Mouse (Mus musculus) urinary bladder, adult 18-20 months (tissue): ENCODE results near the gene Elp4.

Experiments
- DNase-seq, 2 experiments: peaks; one replicate each; pipeline ENCODE4 v3.0.0; 2022; ENCODE audit warnings: low spot score in 2 of 2, mixed read lengths in 2 of 2

Elp4 gene

GRCm38 (mm10) chr2:105715409-105716115 is 188.8 kb downstream of the Elp4 start:
- no peak for DNase-seq

DNA sequence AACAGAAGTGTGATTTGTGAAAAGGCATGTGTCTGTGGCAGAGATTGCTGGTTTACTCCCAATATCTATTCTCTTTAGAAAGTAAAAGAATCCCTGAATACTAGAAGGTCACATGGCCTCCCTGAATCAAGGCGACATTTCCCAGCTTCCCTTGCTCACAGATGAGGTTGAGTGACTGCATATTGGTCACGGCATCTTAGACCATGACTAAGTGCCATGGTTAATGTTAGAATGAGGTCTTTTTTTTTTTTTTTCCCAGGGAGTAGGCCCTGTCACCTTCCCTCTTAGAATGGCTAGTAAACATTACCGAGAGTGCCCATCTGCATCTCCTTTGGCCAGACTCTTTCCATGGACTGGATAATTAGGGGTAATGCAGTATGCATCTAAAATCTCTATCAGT is 193.9 kb downstream of the Elp4 start:
- no peak for DNase-seq

DNA sequence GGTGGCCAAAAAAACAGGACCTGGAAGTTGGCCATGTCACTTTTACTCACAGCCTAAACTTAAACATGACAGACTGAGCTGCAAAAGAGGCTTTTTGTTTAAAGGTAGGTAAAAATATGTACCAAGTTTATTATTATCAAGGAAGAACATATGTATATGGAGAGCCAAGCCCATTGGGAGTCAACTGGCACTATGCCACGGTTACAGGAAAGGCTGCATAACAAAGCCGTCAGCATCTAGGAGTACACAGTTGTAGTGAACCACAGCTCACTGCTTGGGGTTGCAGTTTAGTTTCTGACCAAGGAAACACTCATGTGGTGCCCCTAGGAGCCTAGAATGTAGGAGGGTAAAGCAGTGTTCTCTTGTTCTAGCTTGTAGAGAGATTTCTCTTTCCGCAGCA is 195.2 kb downstream of the Elp4 start:
- no peak for DNase-seq

GRCm38 (mm10) chr2:105705320-105705719 is 199.0 kb downstream of the Elp4 start:
- DNase-seq: no peak

- DNase-seq: no peak
These were observed 201.8 kb downstream of the Elp4 start for GRCm38 (mm10) chr2:105702586-105702985.

DNA sequence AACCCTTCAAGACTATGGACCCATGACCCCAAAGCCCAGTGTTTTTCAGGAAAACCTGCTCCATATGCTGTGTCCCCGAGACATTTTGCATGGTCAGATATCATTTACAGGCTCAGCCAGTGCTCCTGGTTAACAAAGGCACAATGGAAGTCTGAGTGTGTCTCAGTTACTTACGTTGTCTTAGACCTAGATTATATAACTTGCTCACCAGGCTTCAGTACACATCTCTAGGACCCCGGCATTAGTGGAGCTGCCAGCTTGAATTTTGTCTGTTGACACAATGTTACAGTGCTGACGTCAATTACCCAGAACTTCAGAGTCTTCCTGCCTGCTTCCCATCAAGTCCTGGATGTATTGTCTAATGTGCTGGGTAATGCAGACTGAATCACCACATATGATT is 202.6 kb downstream of the Elp4 start:
- DNase-seq: no peak

- DNase-seq: no peak
These were observed 205.7 kb downstream of the Elp4 start for GRCm38 (mm10) chr2:105698631-105699030.

GRCm38 (mm10) chr2:105697741-105698140 is 206.6 kb downstream of the Elp4 start:
- DNase-seq: no peak

- DNase-seq: no peak
These were observed 213.1 kb downstream of the Elp4 start for GRCm38 (mm10) chr2:105691296-105691695.

DNA sequence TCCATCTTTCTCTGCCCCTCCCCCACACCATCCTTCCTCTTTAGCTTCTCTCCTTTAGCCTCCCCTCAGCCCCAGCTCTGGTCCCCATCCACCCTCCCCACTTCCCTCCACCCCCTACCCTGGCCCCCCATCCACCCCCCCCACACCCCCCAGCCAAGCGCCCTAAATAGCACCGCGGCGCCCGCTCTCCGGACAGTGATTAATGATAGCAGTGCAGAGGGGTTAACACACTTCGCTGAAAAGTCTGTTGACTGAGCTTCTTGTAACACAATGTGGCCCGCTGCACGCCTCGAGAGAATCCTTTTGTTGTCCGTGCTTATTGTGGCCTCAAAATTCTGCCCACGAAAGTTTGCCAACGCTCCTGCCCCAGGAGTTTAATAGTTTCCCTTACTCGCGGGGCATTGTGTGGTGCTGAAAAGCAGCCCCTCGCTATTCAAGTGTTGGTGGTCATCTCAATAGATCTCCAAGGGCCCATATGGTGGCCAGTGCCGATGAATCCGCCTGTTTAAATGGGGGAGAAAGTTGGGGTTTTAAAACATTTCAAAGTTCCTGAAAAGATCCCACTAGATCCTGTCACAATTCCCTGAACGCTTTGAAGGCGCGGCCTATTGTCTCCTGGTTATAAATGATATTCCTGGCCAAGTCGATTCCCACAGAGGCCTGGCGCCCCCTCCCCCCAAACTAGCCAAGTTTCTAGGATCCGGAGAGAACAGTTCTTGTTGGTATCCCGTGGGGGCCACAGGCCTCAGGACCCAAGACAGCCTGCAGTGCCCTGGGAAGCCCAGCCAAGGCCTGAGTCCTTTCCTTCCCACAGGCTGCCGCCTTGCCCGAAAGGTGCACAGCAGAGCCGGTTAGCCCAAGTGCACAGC is 214.4 kb downstream of the Elp4 start:
- DNase-seq: no peak

DNA sequence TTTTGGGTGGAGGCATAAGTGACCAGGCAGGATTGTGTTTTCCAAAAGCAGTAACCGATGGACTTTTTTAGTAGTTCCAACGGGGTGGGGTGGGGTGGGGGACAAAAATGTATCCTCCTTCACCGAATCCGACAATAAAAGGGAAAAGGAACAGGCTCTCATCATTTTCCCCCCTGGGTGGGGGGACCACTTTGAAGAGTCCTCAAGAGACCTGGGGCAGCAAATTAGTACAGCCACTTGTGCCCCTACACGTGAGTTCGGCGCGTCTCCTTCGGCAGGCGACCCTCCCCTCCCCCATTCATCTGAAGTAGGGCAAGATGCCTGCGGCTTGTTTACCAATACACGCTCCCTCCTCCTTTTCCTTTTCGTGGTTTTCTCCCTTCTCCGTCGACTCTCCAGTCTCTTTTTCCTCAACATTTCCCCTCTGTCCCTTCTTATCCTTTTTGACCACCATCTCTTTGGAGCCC is 215.0 kb downstream of the Elp4 start:
- no peak for DNase-seq

GRCm38 (mm10) chr2:105688436-105689303 is 215.7 kb downstream of the Elp4 start:
- no peak for DNase-seq

DNA sequence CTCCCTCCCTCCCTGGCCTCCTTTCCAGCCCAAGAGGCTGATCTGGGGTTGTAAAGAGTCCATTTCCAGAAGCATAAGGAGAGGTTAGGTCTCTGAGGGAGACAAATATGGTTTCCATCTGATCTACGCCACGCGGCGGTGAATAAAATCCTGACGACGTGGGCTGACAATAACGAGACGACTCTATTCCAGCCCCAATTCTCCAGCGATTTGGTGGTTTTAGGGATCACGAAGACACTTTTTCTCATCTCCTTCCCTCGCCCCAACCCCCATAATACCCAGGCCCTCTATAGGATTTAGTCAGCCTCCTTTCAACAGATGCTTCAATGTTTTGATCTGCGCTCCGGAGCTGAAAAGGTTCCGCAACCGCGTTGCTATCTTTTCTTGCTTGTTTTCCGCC is 216.4 kb downstream of the Elp4 start:
- DNase-seq: no peak

GRCm38 (mm10) chr2:105687317-105687991 is 216.9 kb downstream of the Elp4 start:
- DNase-seq: no peak

- DNase-seq: no peak
These were observed 217.7 kb downstream of the Elp4 start for GRCm38 (mm10) chr2:105686363-105687316.

GRCm38 (mm10) chr2:105685651-105686050 is 218.7 kb downstream of the Elp4 start:
- DNase-seq: no peak

DNA sequence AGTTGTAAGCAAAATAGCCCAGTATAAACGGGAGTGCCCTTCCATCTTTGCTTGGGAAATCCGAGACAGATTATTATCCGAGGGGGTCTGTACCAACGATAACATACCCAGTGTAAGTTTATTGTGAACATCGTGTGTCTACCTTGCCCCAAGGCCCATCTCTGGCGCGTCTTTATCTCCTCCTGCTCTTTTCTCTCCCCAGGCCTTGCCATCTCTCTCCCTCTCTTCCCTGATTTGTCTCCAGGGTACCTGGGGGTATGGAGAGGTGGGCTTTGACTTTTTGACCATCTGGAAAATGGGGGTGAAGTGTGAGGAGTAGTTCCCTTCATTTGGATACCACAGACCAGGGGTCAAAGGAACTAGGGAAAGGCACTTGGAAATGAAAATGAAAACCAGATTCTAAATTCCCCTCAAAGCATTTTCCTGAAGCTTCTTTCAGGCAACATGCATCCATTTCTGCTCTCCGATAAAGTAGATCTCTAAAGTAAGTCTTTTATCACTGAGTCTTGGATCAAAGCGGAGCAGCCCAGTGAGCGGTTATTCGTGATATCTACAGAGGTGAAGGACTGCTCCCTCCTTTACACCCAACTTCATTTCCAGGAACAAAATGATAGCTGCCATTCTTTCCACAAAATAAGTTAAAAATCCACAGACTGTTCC is 219.2 kb downstream of the Elp4 start:
- no peak for DNase-seq

- DNase-seq: no peak
These were observed 220.5 kb downstream of the Elp4 start for GRCm38 (mm10) chr2:105683771-105684410.

GRCm38 (mm10) chr2:105682634-105683351 is 221.6 kb downstream of the Elp4 start:
- DNase-seq: no peak
